Mouse (Mus musculus): ENCODE results near the gene Gm42957. TPM values are rescaled to one million over a fixed set of nuclear protein-coding genes. Genes with fewer than 3 reads are reported as not detected.
"Not testable (repeated sequence)": the region's sequence is repeated elsewhere in the genome, so short reads cannot be mapped to it uniquely, and the experiment has no call there.

Gm42957 gene
- polyA plus RNA-seq, 1 experiment from 2014 or later = 0.08 TPM

DNA sequence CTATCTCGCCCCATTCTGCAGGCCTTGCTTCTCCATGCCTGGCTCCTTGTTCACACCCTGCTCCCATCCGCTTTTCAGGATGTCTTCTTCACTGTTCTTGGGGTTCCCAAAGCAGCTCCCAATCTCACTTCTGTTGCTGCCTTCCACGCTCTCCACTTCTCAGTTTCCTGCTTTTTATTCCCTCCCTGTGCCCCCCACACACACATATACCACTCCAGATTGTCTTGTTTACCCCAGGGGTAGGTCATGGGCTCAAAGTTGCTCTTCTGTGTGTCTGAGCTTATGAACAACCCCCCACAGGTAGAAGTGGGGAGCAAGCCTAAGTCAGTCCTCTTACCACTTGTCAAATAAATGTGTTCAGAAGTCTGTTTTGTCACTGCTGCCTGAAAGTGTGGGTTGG lies 35.9 kb upstream of the Gm42957 start:
- no peak for DNase-seq (ENCODE audit: low spot score)
- Histone ChIP-seq H3K4me3 (peak overlapping the region; percentile 67; the same call in 1 of the 2 replicates), H3K27ac (peak overlapping the region; percentile 83; the same call in 1 of the 2 replicates), H3K9me3 (replicated peaks) (no peaks in the 10 kb centered on the region), H3K4me1 (peaks cover 73% of the 10 kb centered on the region), H3K36me3 (peaks cover 10% of the 10 kb centered on the region; the same call in 1 of the 2 replicates), H3K27me3 (ENCODE audit: low read depth, poor library complexity, severe bottlenecking) (peaks cover 42% of the 10 kb centered on the region)
- 71% methylated on average over 3 of the region's 3 CpGs for WGBS

- peak within 1 kb of the TSS; percentile 97 for H3K27ac ChIP-seq
- peaks cover 70% of the 10 kb centered on the region for H3K4me1 ChIP-seq
- peaks cover 21% of the 10 kb centered on the region for H3K36me3 ChIP-seq
- H3K9me3 ChIP-seq (replicated peaks) = no peaks in the 10 kb centered on the region
- peaks cover 31% of the 10 kb centered on the region for H3K27me3 ChIP-seq (ENCODE audit: low read depth, poor library complexity, severe bottlenecking)
- under 1% methylated on average over 27 of the region's 27 CpGs for WGBS
- peak; percentile 93 for DNase-seq (ENCODE audit: low spot score)
- H3K4me3 ChIP-seq = peak within 1 kb of the TSS; percentile 92
These were observed 34.5 kb upstream of the Gm42957 start, which contains the start of gene Lix1l for GRCm38 (mm10) chr3:96600639-96601250. Gene Lix1l (plus strand): TSS chr3:96601149.

DNA sequence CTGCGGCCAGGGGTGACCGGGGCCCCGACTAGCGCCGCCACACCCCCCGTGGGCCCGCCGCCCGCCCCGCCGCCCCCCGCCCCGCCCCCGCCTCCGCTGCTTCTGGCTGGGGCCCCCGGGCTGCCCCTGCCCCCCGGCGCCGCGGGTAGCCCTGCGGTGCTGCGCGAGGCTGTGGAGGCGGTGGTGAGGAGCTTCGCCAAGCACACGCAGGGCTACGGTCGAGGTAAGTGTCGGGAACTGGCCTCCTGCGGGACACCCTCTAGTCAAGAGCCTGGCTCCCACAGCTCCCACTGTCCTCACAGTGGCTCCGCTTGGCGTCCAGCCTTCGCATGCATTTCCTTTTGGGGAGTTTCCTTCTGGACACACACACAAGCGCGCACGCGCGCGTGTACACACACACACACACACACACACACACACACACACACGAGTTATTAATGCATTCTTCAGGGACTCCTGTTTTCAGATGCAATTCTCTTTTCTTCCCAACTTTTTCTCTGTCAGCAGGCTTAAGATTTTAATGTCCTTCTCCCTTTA lies 34.0 kb upstream of the Gm42957 start:
- Histone ChIP-seq H3K4me3 (peak overlapping the region; percentile 92), H3K36me3 (peaks cover 25% of the 10 kb centered on the region), H3K27ac (peak overlapping the region; percentile 97), H3K9me3 (replicated peaks) (no peaks in the 10 kb centered on the region), H3K4me1 (peaks cover 65% of the 10 kb centered on the region), H3K27me3 (ENCODE audit: low read depth, poor library complexity, severe bottlenecking) (peaks cover 25% of the 10 kb centered on the region)
- DNase-seq (ENCODE audit: low spot score) = no peak
- 1% methylated on average over 30 of the region's 40 CpGs for WGBS

DNA sequence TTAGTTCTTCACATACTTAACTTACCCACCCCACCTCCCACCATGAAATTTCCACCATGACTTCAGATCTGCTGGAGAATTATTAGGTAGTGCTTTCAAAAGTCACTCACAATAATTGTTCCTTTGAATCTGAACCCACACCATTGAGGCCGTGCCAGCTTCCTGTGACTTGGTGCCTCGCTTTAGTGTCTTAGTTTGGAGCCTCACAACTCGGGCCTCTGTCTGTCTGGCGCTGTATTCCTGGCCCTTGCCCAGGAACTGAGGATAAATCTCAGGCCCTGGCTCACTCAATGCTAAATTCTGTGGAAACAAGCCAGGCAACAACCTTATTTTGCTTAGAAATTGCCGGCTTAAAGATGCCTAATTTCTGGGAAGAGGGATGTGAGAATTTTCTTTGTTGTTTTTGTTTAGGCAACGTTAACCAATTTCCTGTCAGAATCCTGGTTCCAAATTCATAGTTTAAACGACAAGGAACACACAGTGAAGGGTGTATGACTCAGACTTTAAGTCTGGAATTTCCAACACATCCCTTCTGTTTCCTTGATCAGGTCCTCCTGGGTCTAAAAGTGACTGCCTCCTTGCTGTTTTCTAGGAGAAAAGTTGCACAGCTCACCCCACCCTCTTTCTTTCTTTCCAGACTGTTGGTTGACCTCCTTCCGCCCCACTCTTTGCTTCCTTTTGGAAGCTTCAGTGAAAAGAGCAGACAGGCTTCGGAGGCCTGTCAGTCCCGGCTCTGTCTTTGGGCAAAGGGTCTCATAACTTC lies 33.2 kb upstream of the Gm42957 start:
- Histone ChIP-seq H3K9me3 (replicated peaks) (no peaks in the 10 kb centered on the region), H3K36me3 (peaks cover 25% of the 10 kb centered on the region), H3K27me3 (ENCODE audit: low read depth, poor library complexity, severe bottlenecking) (peaks cover 17% of the 10 kb centered on the region), H3K4me1 (peaks cover 57% of the 10 kb centered on the region), H3K27ac (peak overlapping the region; percentile 97), H3K4me3 (peak overlapping the region; percentile 92)
- DNase-seq (ENCODE audit: low spot score) = no peak
- 52% methylated on average over 10 of the region's 10 CpGs for WGBS

GRCm38 (mm10) chr3:96602704-96603084 lies 32.6 kb upstream of the Gm42957 start:
- Histone ChIP-seq H3K4me3 (peak overlapping the region; percentile 92), H3K27me3 (ENCODE audit: low read depth, poor library complexity, severe bottlenecking) (peaks cover 17% of the 10 kb centered on the region), H3K36me3 (peaks cover 25% of the 10 kb centered on the region), H3K4me1 (peaks cover 51% of the 10 kb centered on the region), H3K27ac (peak overlapping the region; percentile 97; the same call in 1 of the 2 replicates), H3K9me3 (replicated peaks) (no peaks in the 10 kb centered on the region)
- no peak for DNase-seq (ENCODE audit: low spot score)
- WGBS = 61% methylated on average over 5 of the region's 5 CpGs

- H3K4me1 ChIP-seq = peaks cover 45% of the 10 kb centered on the region
- DNase-seq (ENCODE audit: low spot score) = no peak
These were observed 32.0 kb upstream of the Gm42957 start for GRCm38 (mm10) chr3:96603311-96603710.

DNA sequence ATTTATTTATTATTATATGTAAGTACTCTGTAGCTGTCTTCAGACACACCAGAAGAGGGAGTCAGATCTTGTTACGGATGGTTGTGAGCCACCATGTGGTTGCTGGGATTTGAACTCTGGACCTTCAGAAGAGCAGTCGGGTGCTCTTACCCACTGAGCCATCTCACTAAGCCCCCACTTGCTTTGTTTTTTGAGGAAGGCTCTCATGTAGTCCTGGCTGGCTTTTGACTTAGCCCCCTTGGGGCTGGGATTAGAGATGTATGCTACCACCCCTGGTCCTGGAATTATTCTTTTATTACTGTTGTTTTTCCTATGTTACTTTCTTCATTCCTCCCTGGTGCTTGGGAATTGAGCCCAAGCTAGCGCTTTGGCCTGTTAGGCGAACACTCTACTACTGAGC lies 29.3 kb upstream of the Gm42957 start:
- not testable (repeated sequence) for H3K4me3 ChIP-seq; H3K27ac ChIP-seq; H3K9me3 ChIP-seq (replicated peaks); DNase-seq (ENCODE audit: low spot score); H3K27me3 ChIP-seq (ENCODE audit: low read depth, poor library complexity, severe bottlenecking)
- 95% methylated on average over 4 of the region's 4 CpGs for WGBS
- H3K4me1 ChIP-seq = peaks cover 26% of the 10 kb centered on the region
- H3K36me3 ChIP-seq = peaks cover 35% of the 10 kb centered on the region

More at GRCm38 (mm10) chr3:96603311-96603710, 32.0 kb upstream of the Gm42957 start:
- no peak overlapping the region; the same call in 1 of the 2 replicates for H3K27ac ChIP-seq
- peaks cover 30% of the 10 kb centered on the region for H3K36me3 ChIP-seq
- peak overlapping the region; percentile 92; the same call in 1 of the 2 replicates for H3K4me3 ChIP-seq
- peaks cover 17% of the 10 kb centered on the region for H3K27me3 ChIP-seq (ENCODE audit: low read depth, poor library complexity, severe bottlenecking)
- WGBS = 68% methylated on average over 5 of the region's 5 CpGs
- no peaks in the 10 kb centered on the region for H3K9me3 ChIP-seq (replicated peaks)

DNA sequence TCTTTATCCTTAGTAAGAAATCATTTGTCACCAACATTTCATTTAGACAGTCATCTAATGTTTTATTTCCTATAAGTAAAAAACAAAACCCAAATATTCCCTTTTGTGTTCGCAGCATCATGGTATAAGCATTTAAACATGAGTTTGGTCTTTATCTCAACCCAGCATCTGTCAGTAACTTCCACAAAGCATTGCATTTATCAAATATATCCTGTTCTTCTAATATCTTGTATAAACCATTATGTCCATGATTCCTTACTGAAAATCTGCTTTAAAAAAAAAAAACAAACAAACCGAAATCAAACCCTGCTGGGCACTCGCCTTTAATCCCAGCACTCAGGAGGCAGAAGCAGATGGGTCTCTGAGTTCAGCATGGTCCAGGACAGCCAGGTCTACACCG lies 28.7 kb upstream of the Gm42957 start:
- 89% methylated on average over 4 of the region's 4 CpGs for WGBS
- Histone ChIP-seq H3K9me3 (replicated peaks) (no peaks in the 10 kb centered on the region), H3K27ac (no peak overlapping the region), H3K27me3 (ENCODE audit: low read depth, poor library complexity, severe bottlenecking) (no peaks in the 10 kb centered on the region), H3K36me3 (peaks cover 35% of the 10 kb centered on the region), H3K4me1 (peaks cover 20% of the 10 kb centered on the region), H3K4me3 (no peak overlapping the region)
- DNase-seq (ENCODE audit: low spot score) = no peak

GRCm38 (mm10) chr3:96617941-96618340 lies 17.3 kb upstream of the Gm42957 start:
- H3K27me3 ChIP-seq (ENCODE audit: low read depth, poor library complexity, severe bottlenecking) = no peaks in the 10 kb centered on the region
- H3K4me1 ChIP-seq = no peaks in the 10 kb centered on the region
- peaks cover 86% of the 10 kb centered on the region for H3K36me3 ChIP-seq
- H3K27ac ChIP-seq = no peak overlapping the region
- WGBS = 87% methylated on average over 3 of the region's 3 CpGs
- no peak overlapping the region for H3K4me3 ChIP-seq
- DNase-seq (ENCODE audit: low spot score) = no peak
- no peaks in the 10 kb centered on the region for H3K9me3 ChIP-seq (replicated peaks)

- no peak overlapping the region for H3K4me3 ChIP-seq
- no peaks in the 10 kb centered on the region for H3K4me1 ChIP-seq
- H3K27ac ChIP-seq = no peak overlapping the region
- H3K27me3 ChIP-seq (ENCODE audit: low read depth, poor library complexity, severe bottlenecking) = no peaks in the 10 kb centered on the region
- peaks cover 82% of the 10 kb centered on the region for H3K36me3 ChIP-seq
- DNase-seq (ENCODE audit: low spot score) = no peak
- H3K9me3 ChIP-seq (replicated peaks) = no peaks in the 10 kb centered on the region
- 93% methylated on average over 4 of the region's 4 CpGs for WGBS
These were observed 12.1 kb upstream of the Gm42957 start for GRCm38 (mm10) chr3:96623201-96623600.

GRCm38 (mm10) chr3:96629729-96630600 lies 5.3 kb upstream of the Gm42957 start, which contains the start of gene Rbm8a:
Gene Rbm8a (plus strand): TSS chr3:96629933.
- peak within 1 kb of the TSS; percentile 61 for H3K4me3 ChIP-seq
- H3K9me3 ChIP-seq (replicated peaks) = no peaks in the 10 kb centered on the region
- DNase-seq (ENCODE audit: low spot score) = peak; percentile 95
- H3K4me1 ChIP-seq = peaks cover 13% of the 10 kb centered on the region
- under 1% methylated on average over 48 of the region's 48 CpGs for WGBS
- peak within 1 kb of the TSS; percentile 94 for H3K27ac ChIP-seq
- H3K27me3 ChIP-seq (ENCODE audit: low read depth, poor library complexity, severe bottlenecking) = no peaks in the 10 kb centered on the region
- H3K36me3 ChIP-seq = peaks cover 60% of the 10 kb centered on the region

- no peak for DNase-seq (ENCODE audit: low spot score)
- Histone ChIP-seq H3K27me3 (ENCODE audit: low read depth, poor library complexity, severe bottlenecking) (no peaks in the 10 kb centered on the region), H3K36me3 (peaks cover 44% of the 10 kb centered on the region), H3K9me3 (replicated peaks) (no peaks in the 10 kb centered on the region), H3K27ac (no peak overlapping the region), H3K4me1 (peaks cover 30% of the 10 kb centered on the region), H3K4me3 (no peak overlapping the region)
These were observed 3.2 kb upstream of the Gm42957 start for GRCm38 (mm10) chr3:96632058-96632457.
